Mouse (Mus musculus) c-Kit-positive CD71-positive TER-119-negative erythroid progenitor cells, embryonic 14.5 days (primary cell): Measurements from ENCODE around the gene Gm14214.
A peak's percentile ranks its signal among the peaks of the same experiment; 100 is the strongest.

ENCODE experiments used
- DNase-seq: peaks from one replicate; pipeline ENCODE4 v3.0.0-alpha.2; 2013; ENCODE audit warnings: low read depth

Gene Gm14214

GRCm38 (mm10) chr2:154774032-154774431 lies 4.2 kb upstream of the Gm14214 start:
- DNase-seq, result no peak

DNA sequence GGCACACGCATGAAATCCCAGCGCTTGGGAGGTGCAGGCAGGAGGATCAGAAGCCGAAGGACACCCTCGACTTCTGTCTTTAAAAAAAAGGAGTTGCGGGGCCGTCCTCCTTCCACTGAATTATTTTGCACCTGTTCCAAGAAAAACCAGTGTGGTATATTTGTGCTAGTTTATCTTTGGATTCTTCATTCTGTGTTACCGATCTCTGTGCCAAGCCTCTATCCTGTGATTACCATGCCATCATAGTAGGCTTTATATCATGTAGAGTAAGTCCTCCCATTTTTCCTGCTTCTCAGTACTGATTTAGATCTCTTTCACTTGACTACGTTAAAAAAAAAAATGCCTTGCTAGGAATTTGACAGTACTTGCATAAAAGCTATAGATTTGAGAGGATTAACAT lies 1.8 kb upstream of the Gm14214 start:
- DNase-seq, result no peak

DNA sequence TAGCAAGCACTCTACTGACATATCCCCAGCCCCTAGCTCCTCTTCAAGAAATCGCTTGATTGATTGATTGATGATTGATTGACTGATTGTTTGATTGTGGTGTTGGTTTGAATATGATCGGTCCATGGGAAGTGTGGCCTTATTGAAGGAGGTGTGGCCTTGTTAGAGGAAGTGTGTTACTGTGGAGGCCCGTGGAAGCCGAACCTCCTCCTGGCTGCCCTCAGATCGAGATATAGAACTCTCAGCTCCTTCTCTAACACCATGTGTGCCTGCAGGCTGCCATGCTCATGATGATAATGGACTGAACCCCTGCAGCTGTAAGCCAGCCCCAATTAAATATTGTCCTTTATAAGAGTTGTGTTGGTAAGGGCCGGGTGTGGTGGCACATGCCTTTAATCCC lies 2.8 kb downstream of the Gm14214 start:
- no peak for DNase-seq

- no peak for DNase-seq
Measured at GRCm38 (mm10) chr2:154765554-154766008, 4.2 kb downstream of the Gm14214 start.

GRCm38 (mm10) chr2:154764828-154765497 lies 4.9 kb downstream of the Gm14214 start:
- peak; percentile 72 for DNase-seq

DNA sequence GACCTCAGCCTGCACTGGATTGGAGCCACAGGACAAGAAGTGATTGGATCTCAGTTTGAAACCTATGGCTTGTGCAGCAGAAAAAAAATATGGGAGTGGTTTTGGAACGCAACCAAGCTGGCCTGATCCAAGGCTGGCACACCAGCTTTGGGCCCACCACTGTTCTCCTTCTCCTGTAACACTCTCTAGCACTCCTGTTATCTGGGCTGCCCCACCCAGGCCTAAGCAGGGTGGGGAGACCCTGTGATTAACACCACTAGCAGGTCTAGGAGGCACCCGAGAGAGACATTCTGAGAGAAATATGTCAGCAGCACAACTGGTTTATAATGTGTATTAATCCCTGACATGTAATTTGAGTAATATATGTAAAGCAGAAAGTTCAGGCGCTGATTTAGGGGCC lies 6.6 kb downstream of the Gm14214 start:
- DNase-seq, result no peak

- no peak for DNase-seq
Measured at GRCm38 (mm10) chr2:154758454-154758853, 11.4 kb downstream of the Gm14214 start.

DNA sequence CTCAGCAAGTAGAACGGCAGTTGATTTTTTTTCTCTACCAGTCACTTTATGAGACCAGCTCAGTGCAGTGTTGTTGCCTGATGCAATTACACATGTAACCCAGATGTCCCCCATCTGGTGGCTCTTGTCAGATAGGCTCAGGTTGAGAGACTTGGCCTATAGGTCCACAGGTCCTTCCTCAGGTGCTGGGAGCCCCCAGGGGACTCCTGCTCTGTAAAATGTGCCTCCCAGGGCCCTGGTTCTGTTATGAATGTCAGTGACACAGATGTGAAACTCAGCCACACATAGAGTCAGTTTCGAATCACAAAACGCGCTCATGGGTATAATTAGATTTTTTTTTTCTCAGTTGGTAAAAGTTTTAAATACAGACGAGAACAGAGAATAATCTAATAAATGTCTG lies 12.1 kb downstream of the Gm14214 start:
- no peak for DNase-seq

- DNase-seq, result no peak
Measured at GRCm38 (mm10) chr2:154755791-154756190, 14.0 kb downstream of the Gm14214 start.

- DNase-seq, result no peak
Measured at GRCm38 (mm10) chr2:154754068-154754560, 15.7 kb downstream of the Gm14214 start.

- DNase-seq, result no peak
Measured at GRCm38 (mm10) chr2:154751924-154752323, 17.9 kb downstream of the Gm14214 start.

- no peak for DNase-seq
Measured at GRCm38 (mm10) chr2:154749046-154750036, 20.5 kb downstream of the Gm14214 start.

DNA sequence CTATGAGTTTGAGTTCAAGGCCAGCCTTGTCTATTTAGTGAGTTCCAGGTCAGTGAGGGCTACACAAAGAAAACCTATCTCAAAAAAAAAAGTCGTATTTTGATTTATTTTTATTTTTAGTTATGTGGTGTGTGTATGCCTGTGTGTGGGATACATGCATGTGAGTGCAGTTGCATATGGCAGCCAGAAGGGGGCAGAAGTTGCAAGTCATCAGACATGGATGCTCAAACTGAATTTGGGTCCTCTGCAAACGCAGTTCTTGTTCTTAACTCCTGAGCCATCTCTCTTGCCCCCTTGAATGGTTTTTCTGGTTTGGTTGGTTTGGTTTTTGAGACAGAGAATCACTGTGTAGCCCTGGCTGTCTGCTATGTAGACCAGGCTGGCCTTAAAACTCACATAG lies 21.4 kb downstream of the Gm14214 start:
- DNase-seq, result no peak

GRCm38 (mm10) chr2:154743915-154744314 lies 25.9 kb downstream of the Gm14214 start:
- DNase-seq, result no peak

GRCm38 (mm10) chr2:154742911-154743819 lies 26.7 kb downstream of the Gm14214 start:
- DNase-seq, result no peak

- DNase-seq, result no peak
Measured at GRCm38 (mm10) chr2:154738621-154739020, 31.2 kb downstream of the Gm14214 start.

- no peak for DNase-seq
Measured at GRCm38 (mm10) chr2:154735986-154736385, 33.8 kb downstream of the Gm14214 start.

- no peak for DNase-seq
Measured at GRCm38 (mm10) chr2:154735416-154735815, 34.4 kb downstream of the Gm14214 start.

DNA sequence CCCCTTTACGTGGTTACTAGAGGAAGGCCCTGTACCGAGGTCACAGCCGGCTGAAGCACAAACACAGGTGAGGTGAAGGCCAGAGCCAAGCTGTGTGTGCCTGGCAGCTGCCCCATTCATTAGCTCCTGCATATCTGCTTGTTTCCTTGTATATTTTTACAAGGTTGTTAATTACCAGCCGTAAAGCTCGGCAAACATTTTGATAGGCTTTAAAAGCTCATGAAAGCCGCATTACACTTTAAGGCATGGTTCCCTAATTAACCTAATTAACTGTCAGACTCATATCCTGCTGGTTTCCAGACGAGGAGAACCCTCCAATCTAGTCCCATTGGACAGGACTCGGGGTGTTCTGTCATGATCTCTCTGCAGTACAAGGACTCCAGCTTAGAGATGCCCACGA lies 34.9 kb downstream of the Gm14214 start:
- no peak for DNase-seq

- DNase-seq, result no peak
Measured at GRCm38 (mm10) chr2:154732503-154733141, 37.2 kb downstream of the Gm14214 start.

- no peak for DNase-seq
Measured at GRCm38 (mm10) chr2:154731916-154732315, 37.9 kb downstream of the Gm14214 start.
